Mouse (Mus musculus) skeletal muscle tissue, postnatal 0 days (tissue): ENCODE results near the gene Sgip1. TPM values are rescaled to one million over a fixed set of nuclear protein-coding genes. Genes with fewer than 3 reads are reported as not detected.

Experiments
- polyA plus RNA-seq: library from polyadenylated mRNA; unstranded; fragments of >200 nt; fragmentation: Nextera tagmentation; extraction: Ambion mirVana; gene quantifications from 2 replicates; pipeline ENCODE4 v1.2.1, GENCODE M21; 2015

Sgip1 gene
- polyA plus RNA-seq, result 1.2 and 2.4 TPM in 2 replicates

GRCm38 (mm10) chr4:102741287-102741686, at the start of gene Sgip1:
Gene Sgip1, plus strand, starts transcription at chr4:102741297.

GRCm38 (mm10) chr4:102978440-102978839, 237.3 kb downstream of the Sgip1 start, which contains the start of gene Tctex1d1:
Gene Tctex1d1, plus strand, starts transcription at chr4:102978606.

Other genes with a start within 250 kb of the Sgip1 start
- gene Tctex1d1, start 237.3 kb downstream of the Sgip1 start, polyA plus RNA-seq, result 0.48 and 0.53 TPM in 2 replicates